Mouse (Mus musculus) limb, embryonic 12.5 days (tissue): ENCODE results near the gene Prlh. TPM values are rescaled to one million over a fixed set of nuclear protein-coding genes. Genes with fewer than 3 reads are reported as not detected.

Experiments
- ATAC-seq: fragments of 200-750 bp; cut with Nextera tagmentation; 2 replicates; pipeline ENCODE4 v1.8.0; 2017; ENCODE audit warnings: low read depth, moderate TSS enrichment; ENCODE audit not compliant: insufficient number of reproducible peaks, insufficient read depth, low FRiP score, low TSS enrichment
- H3K27ac ChIP-seq: fragments of 300-500 bp; sonication (generic); 2 replicates; pipeline ENCODE4 v1.5.1; 2016; ENCODE audit warnings: mild to moderate bottlenecking, moderate library complexity
- H3K27me3 ChIP-seq: fragments of 300-500 bp; sonication (generic); 2 replicates; pipeline ENCODE4 v1.6.1; 2016; ENCODE audit warnings: mild to moderate bottlenecking, moderate library complexity
- H3K36me3 ChIP-seq: fragments of 300-500 bp; sonication (generic); 2 replicates; pipeline ENCODE4 v1.6.1; 2016; ENCODE audit warnings: mild to moderate bottlenecking, moderate library complexity
- H3K4me1 ChIP-seq: fragments of 300-500 bp; sonication (generic); replicated peaks from 2 replicates; pipeline ENCODE4 v1.6.1; 2016
- H3K4me2 ChIP-seq: fragments of 300-500 bp; sonication (generic); 2 replicates; pipeline ENCODE4 v1.6.1; 2016; ENCODE audit warnings: mild to moderate bottlenecking, moderate library complexity
- H3K4me3 ChIP-seq: fragments of 300-500 bp; sonication (generic); replicated peaks from 2 replicates; pipeline ENCODE4 v1.5.1; 2016; ENCODE audit warnings: mild to moderate bottlenecking
- H3K9ac ChIP-seq: fragments of 300-500 bp; sonication (generic); replicated peaks from 2 replicates; pipeline ENCODE4 v1.6.1; 2016; ENCODE audit warnings: mild to moderate bottlenecking, moderate library complexity
- H3K9me3 ChIP-seq: fragments of 300-500 bp; sonication (generic); 2 replicates; pipeline ENCODE4 v1.6.1; 2016; ENCODE audit warnings: mild to moderate bottlenecking, moderate library complexity
- WGBS: fragments of 180-500 bp; shearing (Covaris S2); methylation state at CpG from one replicate; pipeline ENCODE4 v1.1.7; 2016; 5-methylcytosine and 5-hydroxymethylcytosine counted together
- polyA plus RNA-seq: library from polyadenylated mRNA; unstranded; fragments of >200 nt; fragmentation: Nextera tagmentation; extraction: Ambion mirVana; gene quantifications from 2 replicates; pipeline ENCODE4 v1.2.1, GENCODE M21; 2016

The Prlh gene
- polyA plus RNA-seq, 1 experiment from 2014 or later: not detected

DNA sequence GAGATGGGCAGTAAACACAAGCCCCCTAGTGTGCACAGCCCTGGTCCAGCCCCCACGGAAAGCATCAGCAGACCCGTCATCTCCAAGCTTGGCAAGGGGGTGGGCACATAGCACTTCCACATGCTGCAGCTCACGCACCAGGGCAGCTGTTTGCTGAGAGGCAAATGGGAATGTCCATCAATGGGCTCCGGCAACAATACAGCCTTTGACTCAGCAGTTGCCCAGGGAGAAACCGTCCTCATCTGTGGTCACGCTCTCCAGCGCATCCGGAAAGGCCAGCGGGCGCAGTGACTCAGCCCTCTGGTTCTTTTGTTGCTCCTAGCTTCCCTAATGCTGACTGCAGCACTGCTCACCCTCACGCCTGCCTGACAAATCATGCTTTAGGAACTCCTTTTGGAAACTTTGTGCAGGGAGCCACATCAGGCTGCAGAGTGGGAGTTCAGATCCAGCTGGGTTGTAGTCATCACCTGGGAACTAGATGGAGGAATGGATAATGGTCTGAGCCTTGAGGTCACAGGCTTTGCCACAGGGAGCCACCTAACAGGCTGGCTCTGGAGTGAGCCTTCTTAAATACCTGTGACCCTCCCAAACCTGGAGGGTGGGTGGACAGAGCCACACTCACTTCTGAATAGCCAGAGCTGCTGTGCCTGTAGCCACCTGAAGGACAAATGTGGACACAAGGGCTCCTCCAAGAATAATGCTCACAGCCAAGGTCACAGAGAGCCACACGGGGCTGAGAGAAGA, 22.2 kb downstream of the Prlh start:
- H3K9me3 ChIP-seq: no peaks in the 10 kb centered on the region
- no peak overlapping the region for H3K27ac ChIP-seq
- no peak for ATAC-seq
- no peak overlapping the region for H3K4me3 ChIP-seq
- H3K36me3 ChIP-seq: no peaks in the 10 kb centered on the region
- WGBS: 36% methylated on average over 12 of the region's 12 CpGs
- H3K27me3 ChIP-seq: peaks cover 7% of the 10 kb centered on the region; the same call in 1 of the 2 replicates
- H3K4me2 ChIP-seq: no peak overlapping the region
- H3K4me1 ChIP-seq: peaks cover 26% of the 10 kb centered on the region
- H3K9ac ChIP-seq: no peak overlapping the region; the same call in 1 of the 2 replicates

DNA sequence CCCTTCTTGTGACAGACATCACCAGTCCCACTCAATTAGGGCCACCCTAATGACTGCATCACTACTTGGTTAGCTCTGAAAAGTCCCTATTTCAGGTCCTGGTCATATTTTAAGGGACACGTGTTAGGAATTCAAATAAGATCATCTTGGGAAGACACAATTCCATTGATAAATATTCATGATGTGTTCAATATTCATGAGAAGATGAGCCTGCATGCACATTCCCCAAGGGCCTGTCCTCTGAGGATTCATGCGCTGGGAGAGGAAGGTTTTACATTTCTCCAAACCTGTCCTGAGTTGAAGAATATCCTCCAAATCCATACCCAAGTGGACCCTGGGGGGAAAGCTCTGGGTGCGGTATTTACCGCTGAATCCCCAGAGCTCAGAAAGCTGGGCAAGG, 23.1 kb downstream of the Prlh start:
- ATAC-seq: no peak
- H3K27ac ChIP-seq: no peak overlapping the region
- H3K9me3 ChIP-seq: no peaks in the 10 kb centered on the region
- WGBS: 89% methylated on average over 4 of the region's 4 CpGs
- peaks cover 26% of the 10 kb centered on the region for H3K4me1 ChIP-seq
- no peaks in the 10 kb centered on the region for H3K36me3 ChIP-seq
- H3K4me2 ChIP-seq: no peak overlapping the region
- H3K27me3 ChIP-seq: peaks cover 7% of the 10 kb centered on the region; the same call in 1 of the 2 replicates
- H3K9ac ChIP-seq: no peak overlapping the region
- H3K4me3 ChIP-seq: no peak overlapping the region

DNA sequence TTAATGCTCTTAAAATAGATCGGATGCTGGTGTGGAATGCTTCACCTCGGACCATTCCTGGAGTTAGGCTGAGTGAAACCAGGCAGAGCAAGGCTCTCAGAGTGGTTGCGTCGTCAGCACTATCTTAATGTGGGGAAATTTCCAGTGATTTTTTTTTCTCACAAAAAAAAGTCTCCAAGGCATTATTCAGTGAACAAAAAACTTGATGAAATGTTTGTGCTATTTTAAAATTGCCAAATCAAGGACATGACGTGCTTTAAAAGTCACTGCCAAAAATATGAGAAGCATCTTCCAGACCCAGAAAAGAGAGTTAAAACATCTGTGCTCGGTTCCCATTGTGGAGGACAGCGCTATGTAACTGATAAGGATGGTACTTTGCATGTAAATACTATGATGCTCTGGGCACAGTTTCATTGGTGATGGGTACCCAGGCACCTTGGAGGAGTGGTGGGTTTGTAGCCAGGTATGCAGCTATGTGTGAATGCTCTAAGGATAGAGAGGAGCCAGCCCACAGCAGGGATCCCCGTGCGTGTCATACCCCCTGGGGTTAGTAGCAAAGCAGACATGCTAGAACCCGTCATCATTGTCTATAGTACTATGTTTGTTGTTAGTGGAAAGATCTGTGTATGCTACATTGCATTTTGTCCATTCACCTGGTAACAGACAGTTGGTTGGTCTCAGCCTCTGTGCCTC, 27.9 kb downstream of the Prlh start:
- no peak for ATAC-seq
- H3K27me3 ChIP-seq: no peaks in the 10 kb centered on the region
- no peaks in the 10 kb centered on the region for H3K4me1 ChIP-seq
- H3K9ac ChIP-seq: no peak overlapping the region
- 84% methylated on average over 10 of the region's 10 CpGs for WGBS
- H3K27ac ChIP-seq: no peak overlapping the region
- H3K4me3 ChIP-seq: no peak overlapping the region
- H3K36me3 ChIP-seq: no peaks in the 10 kb centered on the region
- H3K9me3 ChIP-seq: no peaks in the 10 kb centered on the region
- H3K4me2 ChIP-seq: no peak overlapping the region

DNA sequence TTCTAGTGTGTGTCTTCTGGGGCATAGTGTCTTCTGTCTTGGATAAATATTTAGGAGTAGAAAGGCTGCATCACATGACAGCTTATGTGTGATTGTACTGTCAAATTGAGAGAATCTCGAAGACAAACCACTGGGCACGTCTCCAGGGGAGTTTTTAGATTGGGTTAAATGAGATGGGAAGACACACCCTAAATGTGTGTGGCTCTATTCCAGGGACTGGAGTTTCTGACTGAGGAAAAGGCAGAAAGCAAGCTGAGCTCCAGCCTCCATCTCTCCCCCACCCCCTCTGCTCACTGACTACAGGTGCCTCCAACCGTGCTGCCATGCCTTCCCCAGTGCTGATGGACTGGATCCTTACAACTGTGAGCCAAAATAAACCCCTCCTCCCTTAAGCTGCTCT, 28.4 kb downstream of the Prlh start:
- Histone ChIP-seq H3K27me3 (no peaks in the 10 kb centered on the region), H3K27ac (no peak overlapping the region), H3K4me1 (no peaks in the 10 kb centered on the region), H3K4me2 (no peak overlapping the region), H3K9ac (no peak overlapping the region), H3K36me3 (no peaks in the 10 kb centered on the region), H3K4me3 (no peak overlapping the region), H3K9me3 (no peaks in the 10 kb centered on the region)
- WGBS: 81% methylated on average over 3 of the region's 3 CpGs
- ATAC-seq: no peak

DNA sequence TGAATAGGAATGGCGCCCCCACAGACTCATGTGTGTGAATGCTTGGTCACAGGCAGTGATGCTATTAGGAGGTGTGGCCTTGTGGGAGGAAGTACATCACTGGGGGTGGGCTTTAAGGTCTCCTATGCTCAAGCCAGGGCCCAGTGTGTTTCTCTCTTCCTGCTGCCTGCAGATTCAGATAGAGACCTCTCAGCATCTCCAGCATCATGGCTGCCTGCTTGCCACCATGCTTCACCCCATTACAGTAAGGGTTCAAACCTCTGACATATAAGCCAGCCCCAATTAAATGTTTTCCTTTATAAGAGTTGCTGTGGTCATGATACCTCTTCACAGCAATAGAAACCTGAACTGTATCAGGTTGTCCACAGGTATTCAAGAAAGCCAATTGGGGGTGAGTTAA, 43.0 kb downstream of the Prlh start:
- 0 out of 2 replicates have a peak, but pooled peaks cover 4% of the 10 kb centered on the region for H3K9me3 ChIP-seq
- ATAC-seq: no peak
- H3K4me3 ChIP-seq: no peak overlapping the region
- H3K9ac ChIP-seq: no peak overlapping the region
- 88% methylated on average over 1 of the region's 1 CpGs for WGBS
- H3K4me1 ChIP-seq: peaks cover 15% of the 10 kb centered on the region
- no peak overlapping the region for H3K27ac ChIP-seq
- peaks cover 6% of the 10 kb centered on the region; the same call in 1 of the 2 replicates for H3K27me3 ChIP-seq
- H3K4me2 ChIP-seq: no peak overlapping the region
- no peaks in the 10 kb centered on the region for H3K36me3 ChIP-seq

DNA sequence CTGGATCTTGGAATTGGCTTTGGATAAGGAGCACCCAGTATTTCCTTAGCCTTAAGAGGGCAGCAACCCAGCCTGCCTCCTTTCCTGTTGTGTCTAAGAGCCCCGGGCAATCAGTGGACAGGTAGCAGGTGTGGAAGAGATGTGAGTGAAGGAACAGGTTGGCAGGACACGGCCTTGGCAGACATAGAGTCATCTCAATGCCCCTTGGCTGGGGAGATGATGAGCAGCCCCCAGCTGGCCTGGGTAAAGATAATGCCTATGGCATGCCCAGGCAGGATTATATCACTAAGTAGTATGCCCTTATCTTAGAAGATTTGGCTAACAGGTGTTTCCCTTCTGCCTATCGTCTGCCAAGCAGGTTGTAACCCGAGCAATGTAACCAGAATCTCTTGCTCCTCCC, 44.2 kb downstream of the Prlh start:
- Histone ChIP-seq H3K9me3 (0 out of 2 replicates have a peak, but pooled peaks cover 4% of the 10 kb centered on the region), H3K36me3 (no peaks in the 10 kb centered on the region), H3K27me3 (peaks cover 6% of the 10 kb centered on the region; the same call in 1 of the 2 replicates), H3K27ac (no peak overlapping the region), H3K4me1 (peaks cover 15% of the 10 kb centered on the region), H3K4me2 (no peak overlapping the region), H3K9ac (no peak overlapping the region), H3K4me3 (no peak overlapping the region)
- 55% methylated on average over 4 of the region's 4 CpGs for WGBS
- no peak for ATAC-seq

DNA sequence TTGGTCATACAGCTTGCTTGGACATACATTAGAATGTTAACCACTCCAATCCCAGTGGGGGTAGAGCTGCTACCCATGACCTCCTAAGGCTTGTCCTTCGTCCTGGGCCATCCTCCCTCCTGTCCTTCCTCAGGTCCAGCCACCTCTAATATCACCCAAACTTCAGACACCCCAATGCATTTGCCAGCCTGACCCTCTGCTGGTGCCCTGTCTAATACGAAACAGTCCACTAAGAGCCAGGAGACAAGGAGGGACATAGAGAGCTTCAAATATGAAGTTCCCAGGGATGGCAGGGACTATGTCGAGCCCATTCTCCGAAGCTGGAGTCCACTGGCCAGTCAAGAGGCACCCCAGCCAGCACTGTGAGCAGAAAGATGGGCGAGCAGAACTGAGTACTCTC, 44.7 kb downstream of the Prlh start:
- Histone ChIP-seq H3K27me3 (peaks cover 6% of the 10 kb centered on the region; the same call in 1 of the 2 replicates), H3K4me2 (peak overlapping the region; percentile 97; the same call in 1 of the 2 replicates), H3K4me1 (peaks cover 15% of the 10 kb centered on the region), H3K9me3 (0 out of 2 replicates have a peak, but pooled peaks cover 4% of the 10 kb centered on the region), H3K36me3 (no peaks in the 10 kb centered on the region), H3K4me3 (peak overlapping the region; percentile 69; the same call in 1 of the 2 replicates), H3K27ac (no peak overlapping the region), H3K9ac (no peak overlapping the region)
- no peak for ATAC-seq
- WGBS: 84% methylated on average over 5 of the region's 5 CpGs

DNA sequence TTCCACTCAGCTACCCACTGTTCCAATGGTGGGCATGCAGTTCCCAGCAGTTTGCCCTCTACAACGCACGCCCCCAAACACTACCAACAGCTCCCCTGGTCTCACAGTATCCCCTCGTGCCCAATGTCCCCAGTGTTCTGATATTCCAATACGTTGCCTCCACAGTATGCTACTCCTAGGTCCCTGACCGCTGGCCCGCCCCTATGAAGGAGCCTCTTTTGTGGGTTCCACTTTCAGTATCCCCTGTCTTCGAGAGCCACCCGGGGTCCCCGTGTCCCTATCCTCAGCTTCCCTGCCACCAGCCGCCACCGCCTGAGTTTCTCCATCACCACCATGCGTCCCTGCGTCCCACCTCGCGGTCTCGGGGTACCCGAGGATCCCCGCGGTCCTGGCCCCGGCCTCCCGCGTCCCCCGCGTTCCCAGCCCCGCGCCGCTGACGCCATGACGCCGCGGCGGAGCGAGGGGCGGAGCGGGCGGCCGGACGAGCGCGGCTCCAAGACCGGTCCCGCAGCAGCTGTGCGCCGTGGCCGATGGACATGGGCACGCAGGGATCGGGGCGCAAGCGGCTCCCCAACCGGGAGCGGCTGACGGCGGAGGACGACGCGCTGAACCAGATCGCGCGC, 45.5 kb downstream of the Prlh start, which contains the start of gene Lrrfip1:
Gene Lrrfip1 (plus strand): TSS at position 470 of the 623 bp plus-strand sequence.
- no peaks in the 10 kb centered on the region for H3K36me3 ChIP-seq
- H3K4me1 ChIP-seq: peaks cover 15% of the 10 kb centered on the region
- peaks cover 6% of the 10 kb centered on the region; the same call in 1 of the 2 replicates for H3K27me3 ChIP-seq
- 2% methylated on average over 59 of the region's 59 CpGs for WGBS
- 0 out of 2 replicates have a peak, but pooled peaks cover 4% of the 10 kb centered on the region for H3K9me3 ChIP-seq
- H3K4me2 ChIP-seq: peak within 1 kb of the TSS; percentile 97
- ATAC-seq: peak; percentile 43
- H3K27ac ChIP-seq: no peak within 1 kb of the TSS
- H3K4me3 ChIP-seq: peak within 1 kb of the TSS; percentile 69
- H3K9ac ChIP-seq: peak within 1 kb of the TSS; percentile 78

DNA sequence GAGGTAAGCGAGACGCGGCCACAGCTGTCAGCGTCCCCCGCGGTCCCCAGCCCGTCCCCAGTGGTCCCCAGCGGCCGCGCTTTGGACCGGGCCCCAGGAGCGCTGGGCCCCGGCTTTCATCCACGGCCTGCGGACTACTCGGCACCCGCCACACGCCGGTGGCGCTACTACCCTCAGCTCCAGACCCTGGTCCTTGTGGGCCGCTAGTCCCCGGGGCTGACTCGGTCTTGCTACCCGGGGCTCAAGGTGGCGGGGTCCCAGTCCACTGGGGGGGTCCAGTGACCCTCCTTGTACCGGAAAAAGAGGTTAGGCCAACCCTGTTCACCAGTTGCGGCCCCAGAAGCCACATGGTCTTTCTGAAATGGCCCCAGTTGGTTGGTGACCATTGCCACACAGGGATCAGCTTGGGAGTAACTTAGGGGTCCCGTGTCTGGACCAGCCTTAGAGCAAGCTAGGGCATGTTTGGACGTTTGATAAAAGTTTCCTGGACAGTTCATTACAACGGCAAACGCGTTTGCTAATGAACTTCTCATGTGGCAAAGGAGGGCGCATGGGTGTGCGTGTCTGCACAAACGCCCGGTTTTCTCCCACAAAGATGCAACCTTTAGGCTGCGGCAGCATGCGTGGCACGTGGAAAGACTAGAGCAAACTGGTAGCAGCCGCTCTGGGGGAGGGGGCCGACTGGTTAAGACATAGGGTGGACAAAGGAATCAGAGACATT, 46.1 kb downstream of the Prlh start:
- 2% methylated on average over 40 of the region's 41 CpGs for WGBS
- 0 out of 2 replicates have a peak, but pooled peaks have one; percentile 24 for ATAC-seq
- H3K27ac ChIP-seq: no peak overlapping the region

DNA sequence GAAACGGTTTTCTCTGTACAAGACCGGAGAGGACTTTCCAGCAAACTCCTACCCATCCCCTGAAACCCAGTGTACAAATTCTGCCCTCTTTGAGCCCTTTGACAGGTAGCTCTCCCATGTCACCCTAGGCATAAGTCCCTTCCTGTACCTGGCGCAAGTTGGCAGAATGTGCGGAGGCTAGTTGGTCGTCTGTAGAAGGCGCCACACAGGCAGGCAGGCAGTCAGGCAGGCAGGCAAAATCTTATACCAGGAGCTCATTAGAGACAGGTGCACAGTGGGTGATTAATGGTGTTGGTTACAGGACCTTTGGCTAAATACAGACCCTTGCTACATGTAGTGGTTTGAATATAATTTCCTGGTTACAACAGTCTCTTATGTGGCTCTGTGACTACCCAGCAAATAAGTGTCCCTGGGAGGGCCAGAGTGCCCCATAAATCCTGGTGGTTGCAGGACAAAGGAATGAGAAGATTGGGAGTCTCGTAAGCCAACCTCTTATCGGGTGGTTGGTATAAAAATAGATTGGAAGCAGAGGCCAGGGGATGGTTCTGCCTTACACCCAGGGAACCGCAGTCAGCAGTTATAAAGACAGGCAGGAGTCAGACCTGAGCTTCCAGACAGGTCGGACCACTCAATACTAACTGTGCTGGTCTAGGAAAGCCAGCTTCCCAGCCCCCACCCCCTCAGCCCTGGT, 47.1 kb downstream of the Prlh start:
- Histone ChIP-seq H3K36me3 (no peaks in the 10 kb centered on the region), H3K27me3 (peaks cover 6% of the 10 kb centered on the region; the same call in 1 of the 2 replicates), H3K4me1 (peaks cover 15% of the 10 kb centered on the region), H3K4me3 (peak overlapping the region; percentile 69; the same call in 1 of the 2 replicates), H3K27ac (no peak overlapping the region), H3K9ac (no peak overlapping the region), H3K9me3 (0 out of 2 replicates have a peak, but pooled peaks cover 4% of the 10 kb centered on the region), H3K4me2 (peak overlapping the region; percentile 97)
- WGBS: 58% methylated on average over 10 of the region's 10 CpGs
- ATAC-seq: no peak

More for the DNA sequence above, 46.1 kb downstream of the Prlh start:
- H3K9ac ChIP-seq: peak overlapping the region; percentile 78
- peak overlapping the region; percentile 97 for H3K4me2 ChIP-seq
- H3K4me1 ChIP-seq: peaks cover 15% of the 10 kb centered on the region
- no peaks in the 10 kb centered on the region for H3K36me3 ChIP-seq
- 0 out of 2 replicates have a peak, but pooled peaks cover 4% of the 10 kb centered on the region for H3K9me3 ChIP-seq
- peak overlapping the region; percentile 69 for H3K4me3 ChIP-seq
- peaks cover 6% of the 10 kb centered on the region; the same call in 1 of the 2 replicates for H3K27me3 ChIP-seq
